Mouse (Mus musculus) E14TG2a.4 (cell line): ENCODE data around the gene Stard5.

ENCODE experiments used
- CTCF ChIP-seq: conservative IDR thresholded peaks from 2 replicates; pipeline ENCODE4 v1.5.1; 2014; ENCODE audit warnings: low read length
- POU5F1 ChIP-seq: IDR thresholded peaks from 2 replicates; pipeline ENCODE4 v1.6.1; 2014; ENCODE audit warnings: low read length, borderline replicate concordance

DNA sequence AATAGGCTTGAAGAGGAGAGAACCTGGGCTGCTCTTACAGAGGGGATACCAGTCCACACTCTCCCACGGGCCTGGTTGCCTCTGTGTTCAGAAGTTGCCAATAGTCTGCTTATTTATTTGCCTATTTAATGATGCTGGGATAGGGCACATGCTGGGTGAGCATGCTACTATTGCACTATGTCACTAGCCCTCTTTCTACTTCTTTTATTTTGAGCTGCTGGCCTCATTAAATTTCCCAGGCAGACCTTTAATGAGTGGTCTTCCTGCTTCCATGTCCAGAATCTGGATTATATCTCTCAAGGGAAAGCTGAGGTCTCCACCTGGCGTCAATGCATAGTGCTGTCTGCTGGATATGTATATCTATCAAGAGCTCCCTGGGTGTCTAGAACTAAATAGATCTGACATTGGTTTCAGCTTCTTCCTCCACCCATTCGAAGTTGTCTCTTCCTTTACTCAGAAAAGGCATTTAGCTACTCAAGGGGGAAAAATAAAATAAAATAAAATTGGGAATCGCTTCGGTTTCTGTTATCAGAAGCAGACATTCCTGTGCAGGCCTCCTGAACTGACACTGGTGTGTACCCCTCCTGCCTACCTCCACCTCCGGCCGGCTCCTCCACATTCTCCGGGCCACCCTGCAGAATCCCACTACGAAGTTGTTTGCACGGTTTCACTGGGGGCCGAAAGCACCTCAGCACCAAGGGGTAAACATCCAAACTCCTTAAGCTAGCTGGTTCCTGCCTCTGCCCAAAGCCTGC lies 509 bp upstream of the Stard5 start:
- TF ChIP-seq CTCF (no peak), POU5F1 (no peak)
